Mouse (Mus musculus): ENCODE results near the gene 1700013H16Rik. TPM values are rescaled to one million over a fixed set of nuclear protein-coding genes. Genes with fewer than 3 reads are reported as not detected.

1700013H16Rik gene
- polyA plus RNA-seq, 1 experiment from 2014 or later: not detected

- WGBS: 77% methylated on average over 2 of the region's 2 CpGs
- ATAC-seq (ENCODE audit: low read depth): no peak
Observed at GRCm38 (mm10) chrX:53693141-53693540, 64.5 kb downstream of the 1700013H16Rik start.

More at GRCm38 (mm10) chrX:53693141-53693540, 64.5 kb downstream of the 1700013H16Rik start:
- no peak overlapping the region for H3K27ac ChIP-seq (replicated peaks)
- no peaks in the 10 kb centered on the region for H3K27me3 ChIP-seq
- H3K4me3 ChIP-seq: no peak overlapping the region
- no peaks in the 10 kb centered on the region for H3K9me3 ChIP-seq
- no peaks in the 10 kb centered on the region for H3K4me1 ChIP-seq (replicated peaks)
- no peaks in the 10 kb centered on the region for H3K36me3 ChIP-seq
- H3K9ac ChIP-seq: no peak overlapping the region
- H3K4me2 ChIP-seq: no peak overlapping the region

Other genes starting within 250 kb of the 1700013H16Rik start
- gene Rtl8c, start 149.8 kb downstream of the 1700013H16Rik start, polyA plus RNA-seq (2015; fragmentation: Nextera tagmentation; extraction: Ambion mirVana): 175 and 204 TPM in 2 replicates
- gene Gm14597, start 148.9 kb downstream of the 1700013H16Rik start, polyA plus RNA-seq (2015; fragmentation: Nextera tagmentation; extraction: Ambion mirVana): not detected in 2 replicates
- gene Rtl8a, start 114.1 kb downstream of the 1700013H16Rik start, polyA plus RNA-seq (2015; fragmentation: Nextera tagmentation; extraction: Ambion mirVana): 217 and 224 TPM in 2 replicates
- gene Rtl8b, start 87.4 kb downstream of the 1700013H16Rik start, polyA plus RNA-seq (2015; fragmentation: Nextera tagmentation; extraction: Ambion mirVana): 166 and 176 TPM in 2 replicates
- 0.34 and 0.35 TPM in 2 replicates for gene 4930502E18Rik, start 33.0 kb downstream of the 1700013H16Rik start, polyA plus RNA-seq (2015; fragmentation: Nextera tagmentation; extraction: Ambion mirVana)
- gene Zfp36l3, start 18.6 kb upstream of the 1700013H16Rik start, polyA plus RNA-seq (2015; fragmentation: Nextera tagmentation; extraction: Ambion mirVana): not detected in 2 replicates
- 1.1 and 1.3 TPM in 2 replicates for gene Xlr, start 39.9 kb upstream of the 1700013H16Rik start, polyA plus RNA-seq (2015; fragmentation: Nextera tagmentation; extraction: Ambion mirVana)

All from neural tube, embryonic 13.5 days (tissue).